Mouse (Mus musculus) myocyte (in vitro differentiated cells): ENCODE measurements at regions not wholly inside any gene's neighbourhood (a gene's known extent, or its start where the extent isn't known, plus 50 kb on each side); places are given as distances from the start of the nearest gene placed in this dataset.

Experiments
- CEBPB ChIP-seq: IDR thresholded peaks from 2 replicates; pipeline ENCODE4 v1.6.1; 2011; ENCODE audit warnings: mild to moderate bottlenecking, moderate library complexity; ENCODE audit not compliant: poor library complexity, insufficient read depth, severe bottlenecking
- E2F4 ChIP-seq: IDR thresholded peaks from one replicate; pipeline ENCODE4 v1.6.1; 2011; ENCODE audit warnings: mild to moderate bottlenecking, control low read depth, moderate library complexity; ENCODE audit not compliant: insufficient read depth
- MAX ChIP-seq: IDR thresholded peaks from one replicate; pipeline ENCODE4 v1.6.1; 2011; ENCODE audit warnings: low read depth, mild to moderate bottlenecking, control low read depth
- MYOD1 ChIP-seq, 3 experiments: IDR thresholded peaks; one replicate each; pipeline ENCODE4 v1.6.1; 2011; ENCODE audit warnings: control low read depth in 2 of 3, low read depth in 2 of 3, mild to moderate bottlenecking in 2 of 3, moderate library complexity in 1 of 3; ENCODE audit not compliant: insufficient read length in 2 of 3, control insufficient read depth in 1 of 3
- POLR2A ChIP-seq: IDR thresholded peaks from one replicate; pipeline ENCODE4 v1.6.1; 2011; ENCODE audit warnings: low read depth, mild to moderate bottlenecking, control low read depth, moderate library complexity; ENCODE audit not compliant: insufficient read length
- POLR2AphosphoS2 ChIP-seq: IDR thresholded peaks from one replicate; pipeline ENCODE4 v1.6.1; 2011; ENCODE audit warnings: low read depth, control low read depth; ENCODE audit not compliant: insufficient read length
- REST ChIP-seq: IDR thresholded peaks from one replicate; pipeline ENCODE4 v1.6.1; 2011; ENCODE audit warnings: mild to moderate bottlenecking, control low read depth, moderate library complexity; ENCODE audit not compliant: insufficient read depth, insufficient read length
- SRF ChIP-seq: IDR thresholded peaks from one replicate; pipeline ENCODE4 v1.6.1; 2011; ENCODE audit warnings: low read depth; ENCODE audit not compliant: control insufficient read depth, insufficient read length
- TCF12 ChIP-seq: IDR thresholded peaks from one replicate; pipeline ENCODE4 v1.6.1; 2011; ENCODE audit warnings: mild to moderate bottlenecking, control low read depth; ENCODE audit not compliant: poor library complexity, insufficient read depth, severe bottlenecking
- TCF3 ChIP-seq: IDR thresholded peaks from one replicate; pipeline ENCODE4 v1.6.1; 2011; ENCODE audit warnings: low read depth, control low read depth; ENCODE audit not compliant: insufficient read length
- USF1 ChIP-seq: IDR thresholded peaks from one replicate; pipeline ENCODE4 v1.6.1; 2011; ENCODE audit warnings: low read depth, mild to moderate bottlenecking, control low read depth, moderate library complexity

DNA sequence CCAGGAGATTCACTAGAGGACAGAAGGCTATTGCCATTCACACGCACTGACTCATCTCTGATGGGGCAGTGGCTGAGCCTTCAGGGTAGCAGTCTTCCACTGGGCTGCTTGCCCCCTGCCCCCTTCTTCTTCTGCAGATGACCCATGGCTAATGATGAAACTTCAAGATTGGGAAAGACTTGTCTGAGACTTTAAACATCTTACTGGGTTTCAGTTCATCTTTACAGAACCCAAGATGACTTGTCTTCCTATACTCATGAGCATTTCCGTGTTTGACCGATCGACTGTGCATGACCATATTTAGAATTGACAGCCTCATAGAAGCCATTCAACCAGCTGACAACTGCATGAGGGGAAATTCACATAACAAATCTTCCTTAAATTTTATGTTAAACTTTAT, 140.0 kb upstream of the Mad2l1 start:
- TF ChIP-seq E2F4 (no peak), TCF3 (no peak), POLR2A (no peak), TCF12 (no peak), MAX (no peak), POLR2AphosphoS2 (no peak), REST (no peak), USF1 (no peak), SRF (no peak), CEBPB (no peak), MYOD1 (IDR thresholded peaks at IDR 0.05; ENCODE audit: control insufficient read depth in 1 of 3, insufficient read length in 2 of 3, low read depth in 2 of 3) (no peak)
